Mouse (Mus musculus) forebrain, embryonic 11.5 days (tissue): ENCODE measurements around the gene Cd68. TPM values are rescaled to one million over a fixed set of nuclear protein-coding genes. Genes with fewer than 3 reads are reported as not detected.
A peak's percentile ranks its signal among the peaks of the same experiment; 100 is the strongest.
"Not testable (repeated sequence)": the region's sequence is repeated elsewhere in the genome, so short reads cannot be mapped to it uniquely, and the experiment has no call there.

Source experiments
- ATAC-seq: fragments of 200-750 bp; cut with Nextera tagmentation; replicated peaks from 2 replicates; pipeline ENCODE4 v1.8.0; 2017; ENCODE audit warnings: moderate TSS enrichment; ENCODE audit not compliant: low FRiP score
- DNase-seq: peaks from one replicate; pipeline ENCODE4 v3.0.0-alpha.2; 2017; ENCODE audit warnings: low spot score
- H3K27ac ChIP-seq: fragments of 300-500 bp; sonication (generic); 2 replicates; pipeline ENCODE4 v1.5.1; 2014; ENCODE audit warnings: low read depth, low read length
- H3K27me3 ChIP-seq: fragments of 300-500 bp; sonication (generic); 2 replicates; pipeline ENCODE4 v1.6.1; 2014; ENCODE audit warnings: mild to moderate bottlenecking, low read length, mixed read lengths; ENCODE audit not compliant: control insufficient read depth, insufficient read depth
- H3K36me3 ChIP-seq: fragments of 300-500 bp; sonication (generic); 2 replicates; pipeline ENCODE4 v1.6.1; 2014; ENCODE audit warnings: mild to moderate bottlenecking, low read length, moderate library complexity, mixed read lengths; ENCODE audit not compliant: control insufficient read depth, insufficient read depth
- H3K4me1 ChIP-seq: fragments of 300-500 bp; sonication (generic); replicated peaks from 2 replicates; pipeline ENCODE4 v1.6.1; 2014; ENCODE audit warnings: low read length, mixed read lengths; ENCODE audit not compliant: control insufficient read depth, insufficient read depth
- H3K4me2 ChIP-seq: fragments of 300-500 bp; sonication (generic); 2 replicates; pipeline ENCODE4 v1.6.1; 2014; ENCODE audit warnings: low read depth, mild to moderate bottlenecking, low read length, moderate library complexity, mixed read lengths; ENCODE audit not compliant: severe bottlenecking
- H3K4me3 ChIP-seq: fragments of 300-500 bp; sonication (generic); 2 replicates; pipeline ENCODE4 v1.5.1; 2014; ENCODE audit warnings: low read depth, low read length
- H3K9ac ChIP-seq: fragments of 300-500 bp; sonication (generic); 2 replicates; pipeline ENCODE4 v1.6.1; 2014; ENCODE audit warnings: low read length
- H3K9me3 ChIP-seq: fragments of 300-500 bp; sonication (generic); 2 replicates; pipeline ENCODE4 v1.6.1; 2016; ENCODE audit warnings: low read length, mixed read lengths; ENCODE audit not compliant: control insufficient read depth
- WGBS: fragments of 180-500 bp; shearing (Covaris S2); extraction: QIAGEN DNeasy Blood & Tissue Kit; methylation state at CpG from one replicate; pipeline ENCODE4 v1.1.7; 2014; 5-methylcytosine and 5-hydroxymethylcytosine counted together
- polyA plus RNA-seq: library from polyadenylated mRNA; unstranded; fragments of >200 nt; fragmentation: Nextera tagmentation; extraction: Ambion mirVana; gene quantifications from 2 replicates; pipeline ENCODE4 v1.2.1, GENCODE M21; 2014

Gene Cd68
- polyA plus RNA-seq, 1 experiment from 2014 or later, result 6.3 TPM

DNA sequence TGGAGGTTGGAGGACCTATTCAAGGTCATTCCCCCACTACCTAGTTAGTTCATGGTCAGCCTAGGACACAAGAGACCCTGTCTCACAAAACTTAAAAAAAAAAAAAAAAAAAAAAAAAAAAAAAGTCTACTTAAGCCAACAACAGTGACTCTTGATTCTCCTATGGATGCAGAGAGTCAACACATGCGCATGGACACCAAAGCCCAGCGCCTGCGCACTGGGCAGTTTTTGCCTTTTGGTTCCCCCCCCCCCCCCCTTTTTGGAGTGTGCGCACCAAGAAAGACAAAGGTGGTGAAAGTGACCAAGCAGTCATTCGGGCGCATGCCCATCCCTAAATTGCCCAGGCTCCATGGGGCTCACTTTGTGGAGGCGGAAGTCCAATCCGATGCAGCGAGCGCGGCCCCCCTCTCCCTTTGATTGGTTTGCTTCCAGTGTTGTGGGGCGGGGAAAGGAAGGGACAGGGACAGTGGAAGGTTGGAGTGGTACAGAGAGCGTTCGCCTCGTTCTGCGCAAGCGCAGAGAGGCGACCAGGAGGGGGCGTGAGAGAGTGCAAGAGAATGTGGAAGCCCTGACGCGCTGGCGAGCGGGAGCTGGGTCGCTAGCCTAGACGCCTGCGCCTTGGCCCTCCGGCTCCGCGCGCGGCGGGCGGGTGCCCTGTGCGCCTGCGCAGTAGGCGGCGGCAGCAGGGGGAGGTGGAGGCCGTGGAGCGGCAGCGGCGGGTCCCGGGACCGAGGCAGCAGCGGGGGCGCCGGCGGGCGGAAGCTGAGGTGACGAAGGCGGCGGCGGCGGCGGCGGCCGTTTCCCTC lies 33.5 kb downstream of the Cd68 start, which contains the start of gene Fxr2:
Gene Fxr2, plus strand, starts transcription at position 707 of the 806 bp plus-strand sequence.
- Histone ChIP-seq H3K9me3 (no peaks in the 10 kb centered on the region), H3K4me3 (peak within 1 kb of the TSS; percentile 99), H3K4me2 (peak within 1 kb of the TSS; percentile 61), H3K27ac (peak within 1 kb of the TSS; percentile 91), H3K4me1 (peaks cover 7% of the 10 kb centered on the region; the same call in 1 of the 2 replicates), H3K9ac (peak within 1 kb of the TSS; percentile 98), H3K36me3 (no peaks in the 10 kb centered on the region; the same call in 1 of the 2 replicates), H3K27me3 (no peaks in the 10 kb centered on the region)
- peak; percentile 100 for DNase-seq
- under 1% methylated on average over 42 of the region's 56 CpGs for WGBS
- ATAC-seq, result peak; percentile 99

GRCm38 (mm10) chr11:69629802-69630201 lies 36.2 kb downstream of the Cd68 start:
- no peaks in the 10 kb centered on the region; the same call in 1 of the 2 replicates for H3K36me3 ChIP-seq
- WGBS, result 54% methylated on average over 1 of the region's 1 CpGs
- ATAC-seq (no peak), DNase-seq (no peak)
- H3K4me2 ChIP-seq, result no peak overlapping the region
- no peak overlapping the region for H3K9ac ChIP-seq
- peaks cover 6% of the 10 kb centered on the region; the same call in 1 of the 2 replicates for H3K4me1 ChIP-seq
- H3K27me3 ChIP-seq, result no peaks in the 10 kb centered on the region
- no peaks in the 10 kb centered on the region for H3K9me3 ChIP-seq
- H3K27ac ChIP-seq, result no peak overlapping the region
- H3K4me3 ChIP-seq, result no peak overlapping the region

DNA sequence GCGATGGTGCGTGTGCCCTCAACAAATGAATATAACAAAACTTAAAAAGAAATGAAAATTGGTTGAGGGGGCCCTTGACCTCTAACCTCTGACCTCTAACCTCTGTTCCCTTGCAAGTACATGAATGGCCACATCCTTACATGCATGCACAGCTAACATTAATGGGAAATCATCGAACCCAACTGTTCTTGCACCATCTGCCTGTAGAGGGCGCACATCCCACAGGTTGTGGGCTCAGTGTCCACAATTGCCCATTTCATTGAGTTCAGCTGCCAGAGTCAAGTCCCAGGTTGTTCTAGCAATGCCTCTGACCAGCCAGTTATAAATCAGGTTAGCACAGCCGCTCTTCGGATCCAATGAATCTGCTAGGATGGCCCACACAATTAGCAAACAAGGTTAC lies 37.7 kb downstream of the Cd68 start:
- no peak overlapping the region for H3K4me2 ChIP-seq
- no peaks in the 10 kb centered on the region for H3K27me3 ChIP-seq
- no peaks in the 10 kb centered on the region for H3K9me3 ChIP-seq
- DNase-seq, result peak; percentile 92
- H3K27ac ChIP-seq, result no peak overlapping the region
- no peaks in the 10 kb centered on the region for H3K36me3 ChIP-seq
- WGBS, result 37% methylated on average over 6 of the region's 6 CpGs
- ATAC-seq, result no peak
- H3K9ac ChIP-seq, result no peak overlapping the region
- H3K4me3 ChIP-seq, result no peak overlapping the region
- peaks cover 6% of the 10 kb centered on the region; the same call in 1 of the 2 replicates for H3K4me1 ChIP-seq

- 81% methylated on average over 2 of the region's 2 CpGs for WGBS
- H3K4me2 ChIP-seq, result not testable (repeated sequence)
Observed at GRCm38 (mm10) chr11:69624339-69624738, 41.6 kb downstream of the Cd68 start.

GRCm38 (mm10) chr11:69623006-69623405 lies 42.9 kb downstream of the Cd68 start:
- peaks cover 7% of the 10 kb centered on the region for H3K4me1 ChIP-seq
- 79% methylated on average over 4 of the region's 4 CpGs for WGBS
- no peak overlapping the region for H3K27ac ChIP-seq
- ATAC-seq (no peak), DNase-seq (no peak)
- no peak overlapping the region for H3K4me3 ChIP-seq
- no peaks in the 10 kb centered on the region for H3K36me3 ChIP-seq
- no peak overlapping the region; the same call in 1 of the 2 replicates for H3K9ac ChIP-seq
- H3K9me3 ChIP-seq, result no peaks in the 10 kb centered on the region
- H3K4me2 ChIP-seq, result peak overlapping the region; percentile 78; the same call in 1 of the 2 replicates
- no peaks in the 10 kb centered on the region for H3K27me3 ChIP-seq

More at GRCm38 (mm10) chr11:69624339-69624738, 41.6 kb downstream of the Cd68 start:
- H3K36me3 ChIP-seq, ATAC-seq, DNase-seq, H3K9me3 ChIP-seq, H3K9ac ChIP-seq, H3K27me3 ChIP-seq, H3K4me3 ChIP-seq, H3K4me1 ChIP-seq, H3K27ac ChIP-seq: not testable (repeated sequence)

DNA sequence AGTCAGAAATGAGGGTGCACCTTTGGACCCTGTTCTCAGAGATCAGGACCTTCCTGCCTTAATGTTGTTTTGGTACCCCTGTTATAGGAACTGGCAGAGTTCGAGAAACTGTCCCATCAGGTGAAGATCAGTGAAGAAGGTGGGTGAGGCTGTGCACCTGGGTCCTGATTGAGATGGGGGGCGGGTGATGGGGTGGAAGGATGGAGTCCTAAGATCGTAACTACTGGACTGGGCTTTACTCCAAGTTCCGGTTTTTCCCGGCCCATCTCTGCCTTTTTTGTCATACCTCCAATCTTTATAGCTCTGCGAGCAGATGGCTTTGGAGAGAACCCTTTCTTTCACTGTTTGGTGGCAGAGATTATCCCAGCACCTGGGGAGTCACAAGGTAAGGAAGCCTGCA lies 43.5 kb downstream of the Cd68 start:
- Histone ChIP-seq H3K4me1 (peaks cover 7% of the 10 kb centered on the region), H3K9me3 (no peaks in the 10 kb centered on the region), H3K27me3 (no peaks in the 10 kb centered on the region), H3K9ac (peak overlapping the region; percentile 67), H3K36me3 (no peaks in the 10 kb centered on the region), H3K27ac (no peak overlapping the region), H3K4me3 (peak overlapping the region; percentile 38), H3K4me2 (peak overlapping the region; percentile 78)
- ATAC-seq (no peak), DNase-seq (no peak)
- 39% methylated on average over 6 of the region's 6 CpGs for whole genome bisulfite sequencing

DNA sequence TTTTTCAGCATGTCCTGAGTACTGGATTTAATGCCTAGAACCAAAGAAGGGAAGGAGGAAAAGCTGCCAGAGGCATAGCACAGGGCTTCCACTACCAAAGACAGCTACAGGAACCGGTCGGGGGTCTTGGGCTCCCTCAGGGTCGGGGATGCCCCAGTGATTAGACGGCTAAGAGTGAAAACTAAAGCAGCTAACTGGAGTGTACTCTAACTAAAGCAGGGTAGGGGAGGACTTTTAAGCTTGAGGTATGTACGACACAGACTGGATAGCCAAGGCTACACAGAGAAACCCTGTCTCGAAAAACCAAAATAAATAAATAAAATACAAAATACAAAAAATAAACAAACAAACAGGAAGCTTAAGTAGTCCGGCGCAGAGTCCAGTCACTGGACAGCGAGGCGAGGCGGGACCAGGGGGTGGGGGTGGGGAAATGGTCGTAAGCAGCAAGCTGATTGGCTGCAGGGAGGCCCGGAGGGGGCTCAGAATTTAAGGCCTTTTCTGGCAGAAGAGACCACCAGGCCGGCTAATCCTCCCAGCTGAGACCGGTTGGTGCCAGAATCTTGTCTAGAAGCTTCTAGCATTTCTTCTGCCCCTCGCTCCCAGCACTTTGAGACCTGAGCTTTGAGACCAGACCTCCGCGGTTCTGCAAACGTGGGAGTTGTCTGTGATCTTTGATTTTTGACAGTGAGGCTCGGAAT lies 44.2 kb downstream of the Cd68 start, which contains the start of gene Sat2:
Gene Sat2, plus strand, starts transcription at position 454 of the 698 bp plus-strand sequence.
- H3K4me2 ChIP-seq, result peak within 1 kb of the TSS; percentile 78
- DNase-seq, result peak; percentile 87
- peak within 1 kb of the TSS; percentile 38 for H3K4me3 ChIP-seq
- no peaks in the 10 kb centered on the region for H3K9me3 ChIP-seq
- H3K4me1 ChIP-seq, result peaks cover 7% of the 10 kb centered on the region
- no peak within 1 kb of the TSS for H3K27ac ChIP-seq
- peak within 1 kb of the TSS; percentile 67 for H3K9ac ChIP-seq
- ATAC-seq, result peak; percentile 90
- no peaks in the 10 kb centered on the region for H3K27me3 ChIP-seq
- no peaks in the 10 kb centered on the region for H3K36me3 ChIP-seq
- WGBS, result 1% methylated on average over 20 of the region's 20 CpGs

DNA sequence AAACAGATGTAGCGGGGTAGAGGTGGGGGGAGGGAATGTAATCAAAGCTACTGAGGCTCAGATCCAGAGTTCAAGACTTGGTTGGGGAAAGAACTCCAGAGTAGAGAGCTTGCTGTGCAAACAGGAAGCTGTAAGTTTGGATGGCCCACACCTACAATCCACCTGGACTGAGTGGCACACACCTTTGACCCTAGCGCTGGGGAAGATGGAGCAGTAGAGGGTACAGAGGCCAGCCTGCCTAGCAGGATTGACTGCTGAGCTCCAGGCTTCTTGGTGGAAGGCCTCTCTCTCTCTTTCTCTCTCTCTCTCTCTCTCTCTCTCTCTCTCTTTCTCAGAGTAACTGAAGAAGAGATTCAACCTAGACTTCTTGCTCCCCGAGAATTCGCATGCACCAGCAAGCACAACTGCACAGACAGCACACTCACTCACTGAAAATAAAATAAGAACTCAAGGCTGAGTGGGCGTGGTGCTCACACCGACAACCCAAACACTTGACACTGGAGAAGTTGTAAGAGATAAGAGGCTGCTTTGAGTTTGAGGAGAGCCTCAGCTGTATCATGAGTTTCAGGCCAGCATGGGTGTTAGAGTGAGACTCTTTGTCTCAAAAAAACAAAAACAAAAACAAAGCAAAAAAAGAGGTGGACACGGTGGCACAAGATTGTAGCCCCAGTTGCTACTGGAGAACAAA lies 45.4 kb downstream of the Cd68 start:
- no peak for DNase-seq
- Histone ChIP-seq H3K36me3 (no peaks in the 10 kb centered on the region), H3K4me1 (peaks cover 7% of the 10 kb centered on the region), H3K27ac (no peak overlapping the region), H3K4me2 (no peak overlapping the region), H3K27me3 (no peaks in the 10 kb centered on the region), H3K4me3 (no peak overlapping the region), H3K9me3 (no peaks in the 10 kb centered on the region), H3K9ac (no peak overlapping the region)
- WGBS, result 87% methylated on average over 7 of the region's 7 CpGs
- no peak for ATAC-seq
